22 mouse cellular contexts compared by ENCODE assay signal in genomic region chr6:6876231-6876630, GRCm38 (mm10). TPM values are rescaled to one million over a fixed set of nuclear protein-coding genes. Genes with fewer than 3 reads are reported as not detected.
DNase-seq lines count a peak whose midpoint lies in the region; ATAC-seq lines count a peak whose summit lies in the region.
"Had no signal": no experiment of that assay in that cellular context is flagged by ENCODE, and none has a peak within 500 bp of the region (broad histone marks: within the 10 kb centered on the region; RNA-seq: fewer than 3 reads in every experiment).

No protein-coding gene starts in this region.

- no peak overlapping the region for H3K27ac ChIP-seq in hindbrain, embryonic 11.5 days (ENCODE audit: low read depth, low read length)
- no peak overlapping the region for H3K27ac ChIP-seq in hindbrain, embryonic 14.5 days
- peak overlapping the region; percentile 88 for H3K27ac ChIP-seq in embryonic facial prominence, embryonic 10.5 days (replicated peaks)
- peak overlapping the region; percentile 93 for H3K27ac ChIP-seq in forebrain, embryonic 15.5 days (replicated peaks)
- H3K27ac ChIP-seq: stomach, postnatal 0 days had no signal

- no peak overlapping the region for H3K4me2 ChIP-seq in hindbrain, embryonic 11.5 days (replicated peaks; ENCODE audit: low read depth, low read length)
- no peak overlapping the region for H3K4me2 ChIP-seq in hindbrain, embryonic 14.5 days (replicated peaks)
- peak overlapping the region; percentile 66 for H3K4me2 ChIP-seq in forebrain, embryonic 15.5 days (replicated peaks)

- H3K4me1 ChIP-seq in hindbrain, embryonic 11.5 days (replicated peaks; ENCODE audit: control insufficient read depth, insufficient read depth, low read length): peaks cover 6% of the 10 kb centered on the region; the same call in 1 of the 2 replicates
- peaks cover 1% of the 10 kb centered on the region for H3K4me1 ChIP-seq in hindbrain, embryonic 14.5 days (replicated peaks; ENCODE audit: control insufficient read depth, insufficient read depth, low read length)
- peaks cover 52% of the 10 kb centered on the region for H3K4me1 ChIP-seq in embryonic facial prominence, embryonic 10.5 days
- peaks cover 20% of the 10 kb centered on the region for H3K4me1 ChIP-seq in forebrain, embryonic 15.5 days

- ATAC-seq in hindbrain, embryonic 11.5 days (ENCODE audit: low FRiP score): no peak
- ATAC-seq in hindbrain, embryonic 14.5 days (ENCODE audit: low FRiP score): no peak
- no peak for ATAC-seq in forebrain, embryonic 15.5 days (replicated peaks)
- ATAC-seq: liver, postnatal 0 days had no signal

- H3K36me3 ChIP-seq in hindbrain, embryonic 11.5 days (ENCODE audit: control insufficient read depth, insufficient read depth, low read length): no peaks in the 10 kb centered on the region
- no peaks in the 10 kb centered on the region for H3K36me3 ChIP-seq in hindbrain, embryonic 14.5 days (replicated peaks; ENCODE audit: control insufficient read depth, insufficient read depth)
- H3K36me3 ChIP-seq in embryonic facial prominence, embryonic 10.5 days (replicated peaks): peaks cover 16% of the 10 kb centered on the region
- H3K36me3 ChIP-seq in forebrain, embryonic 15.5 days: no peaks in the 10 kb centered on the region

- DNase-seq in hindbrain, embryonic 11.5 days (ENCODE audit: low spot score): peak; percentile 52
- no peak for DNase-seq in hindbrain, embryonic 14.5 days (ENCODE audit: low spot score)
- DNase-seq in embryonic facial prominence, embryonic 10.5 days (ENCODE audit: low spot score): peak; percentile 34
- peak; percentile 5 for DNase-seq in retina, embryonic 14.5 days (ENCODE audit: low spot score)
- DNase-seq in c-Kit-positive CD71-positive TER-119-positive erythroid progenitor cells, embryonic 14.5 days (ENCODE audit: low spot score): no peak
- DNase-seq in kidney, adult 18-20 months: no peak
- DNase-seq: adrenal gland, adult 2 months; cerebellum, adult 11 months; cerebellum, postnatal 36 days; gastrocnemius, postnatal 36 days; heart, postnatal 4 days; kidney, adult 8-10 months; kidney, postnatal 4 days; liver; liver, postnatal 0 days; right cerebral cortex, postnatal 25 days; thymus, postnatal 14 days had no signal

- H3K9me3 ChIP-seq in hindbrain, embryonic 11.5 days (ENCODE audit: control insufficient read depth, low read length): no peaks in the 10 kb centered on the region
- H3K9me3 ChIP-seq in hindbrain, embryonic 14.5 days (ENCODE audit: control insufficient read depth, low read length): no peaks in the 10 kb centered on the region
- H3K9me3 ChIP-seq in embryonic facial prominence, embryonic 10.5 days: no peaks in the 10 kb centered on the region
- H3K9me3 ChIP-seq in forebrain, embryonic 15.5 days: no peaks in the 10 kb centered on the region

- H3K4me3 ChIP-seq in hindbrain, embryonic 11.5 days (ENCODE audit: low read depth, low read length): no peak overlapping the region
- no peak overlapping the region for H3K4me3 ChIP-seq in hindbrain, embryonic 14.5 days (replicated peaks; ENCODE audit: low read length)
- H3K4me3 ChIP-seq in embryonic facial prominence, embryonic 10.5 days: peak overlapping the region; percentile 73
- peak overlapping the region; percentile 52 for H3K4me3 ChIP-seq in forebrain, embryonic 15.5 days
- H3K4me3 ChIP-seq: erythroblast, embryonic 14.5 days had no signal

- no peak overlapping the region for H3K9ac ChIP-seq in hindbrain, embryonic 11.5 days (ENCODE audit: low read depth, low read length)
- no peak overlapping the region for H3K9ac ChIP-seq in hindbrain, embryonic 14.5 days
- peak overlapping the region; percentile 70 for H3K9ac ChIP-seq in forebrain, embryonic 15.5 days (replicated peaks)
- H3K9ac ChIP-seq: liver, postnatal 0 days had no signal

- H3K27me3 ChIP-seq in hindbrain, embryonic 11.5 days (ENCODE audit: control insufficient read depth, insufficient read depth, low read length): peaks cover 86% of the 10 kb centered on the region
- peaks cover 96% of the 10 kb centered on the region for H3K27me3 ChIP-seq in hindbrain, embryonic 14.5 days (ENCODE audit: control insufficient read depth, insufficient read depth, low read length)
- peaks cover 100% of the 10 kb centered on the region for H3K27me3 ChIP-seq in embryonic facial prominence, embryonic 10.5 days (replicated peaks; ENCODE audit: low read depth, poor library complexity, severe bottlenecking)
- H3K27me3 ChIP-seq in forebrain, embryonic 15.5 days: peaks cover 39% of the 10 kb centered on the region
- H3K27me3 ChIP-seq: CH12.LX had no signal

- WGBS in hindbrain, embryonic 11.5 days: 4% methylated on average over 2 of the region's 2 CpGs
- WGBS in hindbrain, embryonic 14.5 days: 4% methylated on average over 2 of the region's 2 CpGs
- 4% methylated on average over 2 of the region's 2 CpGs for WGBS in embryonic facial prominence, embryonic 10.5 days
- WGBS in forebrain, embryonic 15.5 days: 3% methylated on average over 2 of the region's 2 CpGs

RNA-seq across cellular contexts. Expression of gene Dlx5, which starts 5.7 kb away (rescaled TPM):
- 2.3 and 6.2 TPM in 2 replicates for polyA plus RNA-seq in hindbrain, embryonic 11.5 days (2014; fragmentation: Nextera tagmentation; extraction: Ambion mirVana)
- not detected in 2 replicates for polyA plus RNA-seq in hindbrain, embryonic 14.5 days (2014; fragmentation: Nextera tagmentation; extraction: Ambion mirVana)
- polyA plus RNA-seq in embryonic facial prominence, embryonic 10.5 days (2016; fragmentation: Nextera tagmentation; extraction: Ambion mirVana): 75.5 and 92.2 TPM in 2 replicates
- polyA plus RNA-seq in forebrain, embryonic 15.5 days (2015; fragmentation: Nextera tagmentation; extraction: Ambion mirVana): 81.5 and 84.7 TPM in 2 replicates
- polyA plus RNA-seq: erythroblast, embryonic 14.5 days; liver, postnatal 0 days had no signal

RNA-seq across cellular contexts. Expression of gene Dlx6, which starts 13.1 kb away (rescaled TPM):
- 0.29 and 0.65 TPM in 2 replicates for polyA plus RNA-seq in hindbrain, embryonic 11.5 days (2014; fragmentation: Nextera tagmentation; extraction: Ambion mirVana)
- not detected in 2 replicates for polyA plus RNA-seq in hindbrain, embryonic 14.5 days (2014; fragmentation: Nextera tagmentation; extraction: Ambion mirVana)
- polyA plus RNA-seq in embryonic facial prominence, embryonic 10.5 days (2016; fragmentation: Nextera tagmentation; extraction: Ambion mirVana): 4.9 and 5.9 TPM in 2 replicates
- polyA plus RNA-seq in forebrain, embryonic 15.5 days (2015; fragmentation: Nextera tagmentation; extraction: Ambion mirVana): 13.2 and 14.7 TPM in 2 replicates
- polyA plus RNA-seq: adrenal gland, adult 2 months; erythroblast, embryonic 14.5 days; heart, embryonic 14.5 days; liver, postnatal 0 days; stomach, postnatal 0 days had no signal

Comparison
In these comparisons a context has a peak if more than half of its experiments do, and no peak if none do; other contexts are left out.
1. DNase-seq: peak in hindbrain, embryonic 11.5 days (single experiment), embryonic facial prominence, embryonic 10.5 days (single experiment) and retina, embryonic 14.5 days (single experiment); none in hindbrain, embryonic 14.5 days (single experiment), c-Kit-positive CD71-positive TER-119-positive erythroid progenitor cells, embryonic 14.5 days (single experiment) and kidney, adult 18-20 months (single experiment).
2. H3K27ac ChIP-seq: peak in embryonic facial prominence, embryonic 10.5 days (single experiment) and forebrain, embryonic 15.5 days (single experiment); none in hindbrain, embryonic 11.5 days (single experiment) and hindbrain, embryonic 14.5 days (single experiment).
3. H3K4me3 ChIP-seq: peak in embryonic facial prominence, embryonic 10.5 days (single experiment) and forebrain, embryonic 15.5 days (single experiment); none in hindbrain, embryonic 11.5 days (single experiment) and hindbrain, embryonic 14.5 days (single experiment).
4. RNA of gene Dlx5, which starts 5.7 kb away (polyA plus RNA-seq): 75.5 to 92.2 TPM in embryonic facial prominence, embryonic 10.5 days and 81.5 to 84.7 TPM in forebrain, embryonic 15.5 days; 2.3 to 6.2 TPM in hindbrain, embryonic 11.5 days and not detected in hindbrain, embryonic 14.5 days; every median in the first group is over 10 times any median in the second.